Mouse (Mus musculus) limb, embryonic 12.5 days (tissue): ENCODE results near the gene Aox2. TPM values are rescaled to one million over a fixed set of nuclear protein-coding genes. Genes with fewer than 3 reads are reported as not detected.

Experiments used
- ATAC-seq: fragments of 200-750 bp; cut with Nextera tagmentation; 2 replicates; pipeline ENCODE4 v1.8.0; 2017; ENCODE audit warnings: low read depth, moderate TSS enrichment; ENCODE audit not compliant: insufficient number of reproducible peaks, insufficient read depth, low FRiP score, low TSS enrichment
- H3K27ac ChIP-seq: fragments of 300-500 bp; sonication (generic); 2 replicates; pipeline ENCODE4 v1.5.1; 2016; ENCODE audit warnings: mild to moderate bottlenecking, moderate library complexity
- H3K27me3 ChIP-seq: fragments of 300-500 bp; sonication (generic); 2 replicates; pipeline ENCODE4 v1.6.1; 2016; ENCODE audit warnings: mild to moderate bottlenecking, moderate library complexity
- H3K36me3 ChIP-seq: fragments of 300-500 bp; sonication (generic); 2 replicates; pipeline ENCODE4 v1.6.1; 2016; ENCODE audit warnings: mild to moderate bottlenecking, moderate library complexity
- H3K4me1 ChIP-seq: fragments of 300-500 bp; sonication (generic); replicated peaks from 2 replicates; pipeline ENCODE4 v1.6.1; 2016
- H3K4me2 ChIP-seq: fragments of 300-500 bp; sonication (generic); 2 replicates; pipeline ENCODE4 v1.6.1; 2016; ENCODE audit warnings: mild to moderate bottlenecking, moderate library complexity
- H3K4me3 ChIP-seq: fragments of 300-500 bp; sonication (generic); replicated peaks from 2 replicates; pipeline ENCODE4 v1.5.1; 2016; ENCODE audit warnings: mild to moderate bottlenecking
- H3K9ac ChIP-seq: fragments of 300-500 bp; sonication (generic); replicated peaks from 2 replicates; pipeline ENCODE4 v1.6.1; 2016; ENCODE audit warnings: mild to moderate bottlenecking, moderate library complexity
- H3K9me3 ChIP-seq: fragments of 300-500 bp; sonication (generic); 2 replicates; pipeline ENCODE4 v1.6.1; 2016; ENCODE audit warnings: mild to moderate bottlenecking, moderate library complexity
- WGBS: fragments of 180-500 bp; shearing (Covaris S2); methylation state at CpG from one replicate; pipeline ENCODE4 v1.1.7; 2016; 5-methylcytosine and 5-hydroxymethylcytosine counted together
- polyA plus RNA-seq: library from polyadenylated mRNA; unstranded; fragments of >200 nt; fragmentation: Nextera tagmentation; extraction: Ambion mirVana; gene quantifications from 2 replicates; pipeline ENCODE4 v1.2.1, GENCODE M21; 2016

Gene Aox2
- polyA plus RNA-seq, 1 experiment from 2014 or later = 0.04 TPM

DNA sequence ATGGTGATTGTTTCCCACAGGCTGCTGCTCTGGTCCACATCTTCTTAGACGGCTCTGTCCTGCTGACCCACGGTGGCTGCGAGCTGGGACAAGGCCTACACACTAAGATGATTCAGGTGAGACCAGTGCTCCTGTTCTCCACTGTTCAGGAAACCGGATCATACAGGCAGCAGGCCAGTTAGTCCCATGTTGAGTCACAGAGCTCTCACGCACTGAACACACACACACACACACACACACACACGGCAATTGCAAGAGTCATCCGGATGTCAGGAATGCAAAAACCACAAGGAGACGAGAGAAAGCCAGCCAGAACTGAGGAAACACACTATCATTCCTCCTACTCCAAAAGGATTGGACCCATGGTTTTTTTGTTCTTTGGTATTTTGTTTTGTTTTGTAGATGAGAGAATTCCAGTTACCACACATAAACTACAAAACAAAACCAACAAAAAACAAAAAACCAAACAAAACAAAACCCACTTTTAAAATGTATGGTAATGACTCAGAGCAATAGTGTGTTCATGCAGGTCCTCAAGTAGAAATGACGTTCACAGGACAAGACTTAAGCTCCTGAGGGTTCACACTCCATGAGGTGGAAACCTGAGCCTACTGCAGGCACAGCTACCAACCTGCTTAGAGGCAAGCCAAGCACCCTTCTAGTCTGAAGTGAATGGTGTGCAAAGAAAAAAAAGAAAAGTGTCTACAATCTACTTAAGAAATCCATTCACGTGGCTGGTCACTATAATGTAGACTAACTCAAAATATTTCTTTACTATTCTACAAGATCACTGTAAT lies 20.7 kb upstream of the Aox2 start:
- no peak for ATAC-seq
- no peaks in the 10 kb centered on the region for H3K4me1 ChIP-seq
- 80% methylated on average over 10 of the region's 10 CpGs for WGBS

DNA sequence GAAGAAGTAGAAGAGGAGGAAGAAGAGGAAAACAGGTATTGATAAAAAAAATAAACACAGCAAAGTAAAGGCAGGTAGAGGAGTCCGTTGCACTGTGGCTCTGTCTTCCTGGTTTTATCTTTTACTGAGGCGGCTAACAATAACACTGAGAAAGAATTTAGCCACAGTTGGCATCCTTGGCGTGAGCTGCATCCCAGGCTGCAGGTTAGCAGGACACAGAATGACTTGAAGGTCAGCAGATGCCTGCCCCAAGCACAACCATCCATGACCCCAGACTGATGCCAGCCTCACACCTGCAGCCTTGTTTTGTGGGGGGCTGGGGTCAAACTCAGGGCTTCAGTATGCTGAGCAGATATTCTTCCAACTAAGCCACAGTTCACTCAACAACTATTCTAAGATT lies 17.8 kb upstream of the Aox2 start:
- no peak for ATAC-seq
- no peak overlapping the region for H3K9ac ChIP-seq
- H3K9me3 ChIP-seq = no peaks in the 10 kb centered on the region
- 78% methylated on average over 3 of the region's 3 CpGs for WGBS
- H3K4me3 ChIP-seq = no peak overlapping the region
- no peaks in the 10 kb centered on the region for H3K36me3 ChIP-seq
- no peak overlapping the region for H3K27ac ChIP-seq
- peaks cover 5% of the 10 kb centered on the region; the same call in 1 of the 2 replicates for H3K4me1 ChIP-seq
- no peaks in the 10 kb centered on the region for H3K27me3 ChIP-seq
- H3K4me2 ChIP-seq = no peak overlapping the region

More for the DNA sequence above, 20.7 kb upstream of the Aox2 start:
- no peak overlapping the region for H3K27ac ChIP-seq
- H3K4me3 ChIP-seq = no peak overlapping the region
- no peak overlapping the region for H3K9ac ChIP-seq
- no peaks in the 10 kb centered on the region for H3K36me3 ChIP-seq
- H3K9me3 ChIP-seq = no peaks in the 10 kb centered on the region
- H3K27me3 ChIP-seq = no peaks in the 10 kb centered on the region
- no peak overlapping the region for H3K4me2 ChIP-seq

DNA sequence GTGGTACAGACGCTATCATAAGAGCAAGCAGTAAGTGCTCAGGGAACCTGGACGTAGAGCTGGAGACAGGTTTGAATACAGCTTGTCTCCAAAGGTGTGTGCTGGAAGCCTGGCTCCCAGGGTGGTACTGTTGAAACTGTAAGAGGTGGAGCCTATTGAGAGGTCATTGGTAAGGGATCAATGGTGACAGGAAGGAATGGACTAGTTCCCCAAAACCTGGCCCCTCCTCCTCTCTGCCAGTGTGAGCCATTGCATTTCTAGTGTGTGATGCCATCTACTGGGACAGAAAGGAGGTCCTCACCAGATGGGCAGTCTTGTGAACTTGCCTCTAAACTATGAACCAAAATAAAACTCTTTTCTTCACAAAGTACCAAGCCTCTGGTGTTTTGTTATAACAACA lies 9.9 kb upstream of the Aox2 start:
- 80% methylated on average over 2 of the region's 2 CpGs for WGBS
- Histone ChIP-seq H3K9me3 (no peaks in the 10 kb centered on the region), H3K36me3 (no peaks in the 10 kb centered on the region), H3K27ac (no peak overlapping the region), H3K4me3 (no peak overlapping the region), H3K4me1 (no peaks in the 10 kb centered on the region), H3K9ac (no peak overlapping the region), H3K27me3 (no peaks in the 10 kb centered on the region), H3K4me2 (no peak overlapping the region)
- no peak for ATAC-seq

DNA sequence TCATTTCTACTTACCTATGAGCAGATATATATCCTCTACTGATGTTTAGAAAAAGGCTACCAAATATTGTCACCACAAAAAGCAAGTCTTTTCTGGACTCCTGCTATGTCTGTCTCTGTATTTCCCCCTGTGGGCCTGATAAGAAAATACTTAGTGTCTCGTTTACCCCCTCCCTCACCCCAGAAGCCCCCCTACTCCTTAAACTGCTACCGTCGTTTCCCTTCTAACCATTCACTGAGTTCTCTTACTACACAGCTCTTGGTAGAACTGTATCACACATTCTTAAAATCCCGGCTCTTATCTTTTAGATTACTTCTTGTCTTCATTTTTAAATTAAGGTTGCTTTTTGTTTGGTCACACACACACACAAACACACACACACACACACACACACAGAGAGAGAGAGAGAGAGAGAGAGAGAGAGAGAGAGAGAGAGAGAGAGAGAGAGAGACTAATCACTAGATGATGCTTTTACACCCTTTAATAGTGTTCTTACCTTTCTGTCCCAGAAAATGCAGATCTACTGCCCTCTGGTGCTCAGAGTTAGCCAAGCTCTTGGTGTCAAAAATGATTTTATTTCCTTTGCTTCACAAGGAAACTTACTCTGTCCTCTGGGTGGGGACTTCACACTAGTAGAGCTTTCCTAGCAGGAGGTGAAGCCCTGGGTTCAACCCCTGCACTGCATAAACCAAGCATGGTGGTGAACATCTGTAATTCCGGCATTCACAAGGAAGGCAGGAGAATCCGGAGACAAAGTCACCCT lies 7.1 kb upstream of the Aox2 start:
- no peak for ATAC-seq
- no peak overlapping the region for H3K9ac ChIP-seq
- H3K4me2 ChIP-seq = no peak overlapping the region
- H3K9me3 ChIP-seq = no peaks in the 10 kb centered on the region
- WGBS = 60% methylated on average over 6 of the region's 6 CpGs
- no peaks in the 10 kb centered on the region for H3K36me3 ChIP-seq
- 0 out of 2 replicates have a peak, but pooled peaks cover 3% of the 10 kb centered on the region for H3K4me1 ChIP-seq
- no peak overlapping the region for H3K27ac ChIP-seq
- no peaks in the 10 kb centered on the region for H3K27me3 ChIP-seq
- no peak overlapping the region for H3K4me3 ChIP-seq

- WGBS = 30% methylated on average over 9 of the region's 9 CpGs
- Histone ChIP-seq H3K9ac (no peak overlapping the region), H3K4me2 (no peak overlapping the region), H3K27me3 (no peaks in the 10 kb centered on the region), H3K36me3 (no peaks in the 10 kb centered on the region), H3K27ac (no peak overlapping the region), H3K9me3 (no peaks in the 10 kb centered on the region), H3K4me1 (peaks cover 24% of the 10 kb centered on the region), H3K4me3 (no peak overlapping the region)
- ATAC-seq = no peak
These were observed 2.2 kb upstream of the Aox2 start for GRCm38 (mm10) chr1:58275879-58276278.

- Histone ChIP-seq H3K27me3 (no peaks in the 10 kb centered on the region), H3K4me1 (peaks cover 24% of the 10 kb centered on the region), H3K9ac (no peak overlapping the region), H3K4me3 (no peak overlapping the region), H3K4me2 (no peak overlapping the region), H3K27ac (no peak overlapping the region), H3K9me3 (no peaks in the 10 kb centered on the region), H3K36me3 (no peaks in the 10 kb centered on the region)
- ATAC-seq = no peak
- WGBS = 54% methylated on average over 7 of the region's 7 CpGs
These were observed 387 bp downstream of the Aox2 start for GRCm38 (mm10) chr1:58278513-58278912.

- 82% methylated on average over 4 of the region's 4 CpGs for WGBS
- no peaks in the 10 kb centered on the region for H3K27me3 ChIP-seq
- no peak overlapping the region for H3K27ac ChIP-seq
- no peak overlapping the region for H3K4me3 ChIP-seq
- H3K9ac ChIP-seq = no peak overlapping the region
- H3K4me1 ChIP-seq = peaks cover 24% of the 10 kb centered on the region
- ATAC-seq = no peak
- no peaks in the 10 kb centered on the region for H3K9me3 ChIP-seq
- H3K36me3 ChIP-seq = no peaks in the 10 kb centered on the region
- no peak overlapping the region for H3K4me2 ChIP-seq
These were observed 2.3 kb downstream of the Aox2 start for GRCm38 (mm10) chr1:58280381-58280780.

DNA sequence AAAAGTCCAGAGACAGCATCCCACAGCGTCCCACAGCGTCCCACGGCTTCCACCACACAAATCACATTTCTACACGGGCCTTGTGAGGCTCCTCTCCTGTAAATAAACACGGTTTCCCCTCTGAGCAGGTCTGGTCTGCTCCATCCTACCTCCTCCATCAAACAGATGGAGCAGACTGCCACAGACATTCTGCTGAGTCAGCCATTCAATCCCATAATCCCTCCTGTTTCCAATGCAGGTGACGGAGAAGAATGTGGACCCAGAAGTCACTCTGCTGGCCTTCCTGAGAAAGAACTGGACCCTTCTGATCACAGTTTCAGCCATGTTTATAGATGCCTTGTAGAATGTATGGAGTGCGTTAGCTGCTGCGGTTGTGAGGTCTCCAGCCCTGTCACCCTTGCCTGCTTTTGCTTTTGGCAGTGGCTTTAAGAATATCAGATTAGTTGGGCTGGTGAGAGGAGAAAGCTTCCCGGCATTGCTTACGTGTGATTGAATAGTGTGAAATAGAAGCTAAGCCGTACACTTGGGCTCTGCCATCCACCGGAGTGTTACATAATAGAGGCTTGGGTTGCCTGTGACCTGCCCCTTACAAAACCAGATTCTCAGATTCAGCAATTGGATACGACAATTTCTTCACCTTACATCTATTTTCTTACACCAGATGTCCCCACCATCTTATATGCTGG lies 3.0 kb downstream of the Aox2 start:
- ATAC-seq = no peak
- Histone ChIP-seq H3K4me1 (peaks cover 20% of the 10 kb centered on the region), H3K27ac (no peak overlapping the region), H3K4me3 (no peak overlapping the region), H3K36me3 (no peaks in the 10 kb centered on the region), H3K4me2 (no peak overlapping the region), H3K9me3 (no peaks in the 10 kb centered on the region), H3K9ac (no peak overlapping the region), H3K27me3 (no peaks in the 10 kb centered on the region)
- WGBS = 80% methylated on average over 13 of the region's 13 CpGs

DNA sequence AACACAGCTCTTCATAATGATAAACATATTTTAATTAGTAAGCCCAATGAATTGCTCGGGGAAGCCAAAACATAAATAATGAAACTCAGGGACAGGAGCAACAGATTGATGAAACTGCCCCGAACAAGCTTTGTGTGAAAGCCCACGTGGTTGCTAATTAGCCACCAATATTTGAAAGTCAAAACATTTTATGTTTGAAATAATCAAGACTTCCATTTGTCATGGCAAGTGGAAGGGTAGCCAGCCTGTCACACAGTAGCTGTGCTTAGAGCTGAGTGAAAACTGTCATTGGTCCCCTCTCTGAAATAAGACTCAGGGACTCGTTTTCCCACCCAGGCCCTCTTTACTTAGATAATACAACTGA lies 3.5 kb downstream of the Aox2 start:
- no peaks in the 10 kb centered on the region for H3K27me3 ChIP-seq
- no peaks in the 10 kb centered on the region for H3K9me3 ChIP-seq
- no peak overlapping the region for H3K4me2 ChIP-seq
- H3K4me1 ChIP-seq = peaks cover 20% of the 10 kb centered on the region
- ATAC-seq = no peak
- no peak overlapping the region for H3K4me3 ChIP-seq
- H3K27ac ChIP-seq = no peak overlapping the region
- WGBS = 82% methylated on average over 4 of the region's 4 CpGs
- no peaks in the 10 kb centered on the region for H3K36me3 ChIP-seq
- no peak overlapping the region for H3K9ac ChIP-seq

GRCm38 (mm10) chr1:58284505-58284904 lies 6.4 kb downstream of the Aox2 start:
- Histone ChIP-seq H3K9me3 (no peaks in the 10 kb centered on the region), H3K4me1 (0 out of 2 replicates have a peak, but pooled peaks cover 4% of the 10 kb centered on the region), H3K4me3 (no peak overlapping the region), H3K9ac (no peak overlapping the region), H3K4me2 (no peak overlapping the region), H3K27me3 (no peaks in the 10 kb centered on the region), H3K36me3 (no peaks in the 10 kb centered on the region), H3K27ac (no peak overlapping the region)
- WGBS = 63% methylated on average over 7 of the region's 7 CpGs
- no peak for ATAC-seq

DNA sequence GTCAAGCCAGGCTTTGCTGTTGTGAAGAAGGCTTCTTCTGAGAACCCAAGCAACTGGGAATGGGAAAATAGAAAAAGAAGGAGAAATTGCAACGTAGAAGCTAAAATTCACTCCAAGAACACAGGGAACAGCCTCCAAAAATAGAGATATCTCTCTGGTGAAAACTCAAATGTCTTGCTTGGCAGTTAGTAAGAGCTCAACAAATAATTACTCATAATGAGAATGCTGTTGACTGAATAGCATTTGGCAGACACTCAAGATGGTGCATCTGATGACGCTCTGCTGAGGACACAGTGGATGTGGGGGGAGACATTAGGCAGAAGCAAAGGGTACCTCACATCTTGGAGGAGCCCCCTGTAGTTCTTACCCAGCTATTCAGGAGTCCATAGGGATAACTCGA lies 10.0 kb downstream of the Aox2 start:
- no peaks in the 10 kb centered on the region for H3K27me3 ChIP-seq
- no peak overlapping the region for H3K4me2 ChIP-seq
- 85% methylated on average over 3 of the region's 3 CpGs for WGBS
- no peak overlapping the region for H3K9ac ChIP-seq
- no peak overlapping the region for H3K27ac ChIP-seq
- no peak overlapping the region for H3K4me3 ChIP-seq
- peaks cover 7% of the 10 kb centered on the region; the same call in 1 of the 2 replicates for H3K4me1 ChIP-seq
- H3K9me3 ChIP-seq = no peaks in the 10 kb centered on the region
- no peaks in the 10 kb centered on the region for H3K36me3 ChIP-seq
- no peak for ATAC-seq
